Mouse (Mus musculus): ENCODE measurements around the gene 5730596B20Rik.

DNA sequence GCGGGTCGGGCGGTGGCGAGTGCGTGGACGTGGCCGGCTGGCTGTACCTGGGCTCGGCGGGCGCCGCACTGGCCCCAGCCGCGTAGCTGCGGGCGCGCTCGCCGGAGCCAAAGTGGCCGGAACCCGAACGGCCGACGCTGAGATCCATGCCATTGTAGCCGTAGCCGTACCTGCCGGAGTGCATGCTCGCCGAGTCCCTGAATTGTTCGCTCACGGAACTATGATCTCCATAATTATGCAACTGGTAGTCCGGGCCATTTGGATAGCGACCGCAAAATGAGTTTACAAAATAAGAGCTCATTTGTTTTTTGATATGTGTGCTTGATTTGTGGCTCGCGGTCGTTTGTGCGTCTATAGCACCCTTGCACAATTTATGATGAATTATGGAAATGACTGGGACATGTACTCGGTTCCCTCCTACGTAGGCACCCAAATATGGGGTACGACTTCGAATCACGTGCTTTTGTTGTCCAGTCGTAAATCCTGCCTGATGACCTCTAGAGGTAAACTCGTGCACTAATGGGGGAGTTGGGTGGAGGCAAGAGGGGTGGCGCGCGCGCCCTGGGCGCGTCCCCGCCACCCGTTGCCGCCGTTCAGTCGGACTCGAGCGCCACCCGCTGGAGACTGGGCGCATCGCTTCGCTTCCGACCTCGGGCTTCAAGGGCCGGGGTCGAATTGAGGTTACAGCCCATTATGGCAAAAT is 26.9 kb downstream of the 5730596B20Rik start, which contains the start of gene Hoxa5:
- TF ChIP-seq POLR2A (IDR thresholded peaks at IDR 0.05; ENCODE audit: extremely low read depth, insufficient read depth, low read length) (no peak), CTCF (IDR thresholded peaks at IDR 0.05; ENCODE audit: extremely low read depth, insufficient read depth, low read length) (no peak)

Measured in cortical plate, adult 2 months (tissue).